Mouse (Mus musculus): Measurements from ENCODE around the gene Ralgapb. TPM values are rescaled to one million over a fixed set of nuclear protein-coding genes. Genes with fewer than 3 reads are reported as not detected.

Ralgapb gene
- 43.8 and 47.8 TPM in 2 replicates for polyA plus RNA-seq (2012; rRNA removed)

- Histone ChIP-seq H3K27ac (ENCODE audit: control insufficient read depth, insufficient read depth, low read length) (no peak within 1 kb of the TSS), H3K27me3 (ENCODE audit: control insufficient read depth, insufficient read depth, low read length) (no peaks in the 10 kb centered on the region), H3K36me3 (ENCODE audit: control insufficient read depth, insufficient read depth, low read length) (no peaks in the 10 kb centered on the region), H3K4me3 (ENCODE audit: control insufficient read depth, insufficient read depth, low read length) (peak within 1 kb of the TSS; percentile 67), H3K4me1 (replicated peaks; ENCODE audit: control insufficient read depth, insufficient read depth, low read length) (peaks cover 7% of the 10 kb centered on the region)
- TF ChIP-seq POLR2A (IDR thresholded peaks at IDR 0.05; ENCODE audit: control insufficient read depth, extremely low read depth, insufficient read depth, low read length, poor library complexity) (peak; percentile 59; the same call in 1 of the 2 replicates), CTCF (IDR thresholded peaks at IDR 0.05; ENCODE audit: borderline replicate concordance, control insufficient read depth, extremely low read depth, insufficient read depth, low read length, poor library complexity) (peak; percentile 75)
- DNase-seq: peak; percentile 98
- under 1% methylated on average over 46 of the region's 46 CpGs for WGBS
Measured at GRCm38 (mm10) chr2:158409595-158410021, at the start of gene Ralgapb. Gene Ralgapb, plus strand, starts transcription at chr2:158409848.

- Histone ChIP-seq H3K4me3 (ENCODE audit: control insufficient read depth, insufficient read depth, low read length) (peak overlapping the region; percentile 98), H3K36me3 (ENCODE audit: control insufficient read depth, insufficient read depth, low read length) (peaks cover 36% of the 10 kb centered on the region), H3K4me1 (replicated peaks; ENCODE audit: control insufficient read depth, insufficient read depth, low read length) (peaks cover 12% of the 10 kb centered on the region), H3K27me3 (ENCODE audit: control insufficient read depth, insufficient read depth, low read length) (no peaks in the 10 kb centered on the region), H3K27ac (ENCODE audit: control insufficient read depth, insufficient read depth, low read length) (no peak overlapping the region; the same call in 1 of the 2 replicates)
- peak; percentile 81 for DNase-seq
- no peak for TF ChIP-seq POLR2A (IDR thresholded peaks at IDR 0.05; ENCODE audit: control insufficient read depth, extremely low read depth, insufficient read depth, low read length, poor library complexity)
- peak; percentile 72; the same call in 1 of the 2 replicates for TF ChIP-seq CTCF (IDR thresholded peaks at IDR 0.05; ENCODE audit: borderline replicate concordance, control insufficient read depth, extremely low read depth, insufficient read depth, low read length, poor library complexity)
- WGBS: 1% methylated on average over 41 of the region's 41 CpGs
Measured at GRCm38 (mm10) chr2:158360873-158361677, 48.6 kb upstream of the Ralgapb start.

GRCm38 (mm10) chr2:158361678-158362320 is 47.8 kb upstream of the Ralgapb start:
- peaks cover 12% of the 10 kb centered on the region for H3K4me1 ChIP-seq (replicated peaks; ENCODE audit: control insufficient read depth, insufficient read depth, low read length)
- H3K36me3 ChIP-seq (ENCODE audit: control insufficient read depth, insufficient read depth, low read length): peaks cover 29% of the 10 kb centered on the region
- no peak for DNase-seq
- 40% methylated on average over 8 of the region's 8 CpGs for WGBS
- no peak overlapping the region for H3K27ac ChIP-seq (ENCODE audit: control insufficient read depth, insufficient read depth, low read length)
- TF ChIP-seq CTCF (IDR thresholded peaks at IDR 0.05; ENCODE audit: borderline replicate concordance, control insufficient read depth, extremely low read depth, insufficient read depth, low read length, poor library complexity) (no peak), POLR2A (IDR thresholded peaks at IDR 0.05; ENCODE audit: control insufficient read depth, extremely low read depth, insufficient read depth, low read length, poor library complexity) (no peak)
- no peaks in the 10 kb centered on the region for H3K27me3 ChIP-seq (ENCODE audit: control insufficient read depth, insufficient read depth, low read length)
- no peak overlapping the region for H3K4me3 ChIP-seq (ENCODE audit: control insufficient read depth, insufficient read depth, low read length)

- Histone ChIP-seq H3K27ac (ENCODE audit: control insufficient read depth, insufficient read depth, low read length) (no peak overlapping the region), H3K27me3 (ENCODE audit: control insufficient read depth, insufficient read depth, low read length) (no peaks in the 10 kb centered on the region), H3K4me3 (ENCODE audit: control insufficient read depth, insufficient read depth, low read length) (no peak overlapping the region), H3K4me1 (replicated peaks; ENCODE audit: control insufficient read depth, insufficient read depth, low read length) (peaks cover 12% of the 10 kb centered on the region), H3K36me3 (ENCODE audit: control insufficient read depth, insufficient read depth, low read length) (peaks cover 6% of the 10 kb centered on the region)
- WGBS: 93% methylated on average over 4 of the region's 4 CpGs
- no peak for DNase-seq
- TF ChIP-seq POLR2A (IDR thresholded peaks at IDR 0.05; ENCODE audit: control insufficient read depth, extremely low read depth, insufficient read depth, low read length, poor library complexity) (no peak), CTCF (IDR thresholded peaks at IDR 0.05; ENCODE audit: borderline replicate concordance, control insufficient read depth, extremely low read depth, insufficient read depth, low read length, poor library complexity) (no peak)
Measured at GRCm38 (mm10) chr2:158364175-158364574, 45.5 kb upstream of the Ralgapb start.

GRCm38 (mm10) chr2:158365099-158365850 is 44.4 kb upstream of the Ralgapb start:
- no peaks in the 10 kb centered on the region for H3K27me3 ChIP-seq (ENCODE audit: control insufficient read depth, insufficient read depth, low read length)
- no peak overlapping the region for H3K27ac ChIP-seq (ENCODE audit: control insufficient read depth, insufficient read depth, low read length)
- H3K4me3 ChIP-seq (ENCODE audit: control insufficient read depth, insufficient read depth, low read length): no peak overlapping the region
- WGBS: 94% methylated on average over 12 of the region's 12 CpGs
- H3K4me1 ChIP-seq (replicated peaks; ENCODE audit: control insufficient read depth, insufficient read depth, low read length): peaks cover 9% of the 10 kb centered on the region
- H3K36me3 ChIP-seq (ENCODE audit: control insufficient read depth, insufficient read depth, low read length): no peaks in the 10 kb centered on the region
- no peak for TF ChIP-seq POLR2A (IDR thresholded peaks at IDR 0.05; ENCODE audit: control insufficient read depth, extremely low read depth, insufficient read depth, low read length, poor library complexity)
- TF ChIP-seq CTCF (IDR thresholded peaks at IDR 0.05; ENCODE audit: borderline replicate concordance, control insufficient read depth, extremely low read depth, insufficient read depth, low read length, poor library complexity): no peak
- DNase-seq: no peak

- Histone ChIP-seq H3K4me1 (replicated peaks; ENCODE audit: control insufficient read depth, insufficient read depth, low read length) (no peaks in the 10 kb centered on the region), H3K4me3 (ENCODE audit: control insufficient read depth, insufficient read depth, low read length) (no peak overlapping the region), H3K27ac (ENCODE audit: control insufficient read depth, insufficient read depth, low read length) (no peak overlapping the region), H3K27me3 (ENCODE audit: control insufficient read depth, insufficient read depth, low read length) (no peaks in the 10 kb centered on the region), H3K36me3 (ENCODE audit: control insufficient read depth, insufficient read depth, low read length) (no peaks in the 10 kb centered on the region)
- WGBS: 96% methylated on average over 5 of the region's 5 CpGs
- TF ChIP-seq CTCF (IDR thresholded peaks at IDR 0.05; ENCODE audit: borderline replicate concordance, control insufficient read depth, extremely low read depth, insufficient read depth, low read length, poor library complexity) (no peak), POLR2A (IDR thresholded peaks at IDR 0.05; ENCODE audit: control insufficient read depth, extremely low read depth, insufficient read depth, low read length, poor library complexity) (no peak)
- DNase-seq: no peak
Measured at GRCm38 (mm10) chr2:158367654-158368053, 42.0 kb upstream of the Ralgapb start.
